Mouse (Mus musculus): ENCODE data around the gene Zfp92.
"Not testable (repeated sequence)": the region's sequence is repeated elsewhere in the genome, so short reads cannot be mapped to it uniquely, and the experiment has no call there.

The Zfp92 gene

GRCm38 (mm10) chrX:73410880-73411517, at the start of gene Zfp92:
Zfp92 (plus strand) TSS chrX:73411096.
- ATAC-seq (ENCODE audit: low TSS enrichment), result peak; percentile 88

- no peak for ATAC-seq (ENCODE audit: low TSS enrichment)
Observed at GRCm38 (mm10) chrX:73363291-73363690, 47.6 kb upstream of the Zfp92 start.

- ATAC-seq (ENCODE audit: low TSS enrichment), result peak; percentile 38; the same call in 1 of the 2 replicates
Observed at GRCm38 (mm10) chrX:73384419-73384818, 26.5 kb upstream of the Zfp92 start.

GRCm38 (mm10) chrX:73384924-73385323, 26.0 kb upstream of the Zfp92 start:
- no peak for ATAC-seq (ENCODE audit: low TSS enrichment)

- ATAC-seq (ENCODE audit: low TSS enrichment), result no peak
Observed at GRCm38 (mm10) chrX:73391481-73391880, 19.4 kb upstream of the Zfp92 start.

- ATAC-seq (ENCODE audit: low TSS enrichment), result no peak
Observed at GRCm38 (mm10) chrX:73396446-73396845, 14.4 kb upstream of the Zfp92 start.

GRCm38 (mm10) chrX:73398636-73399035, 12.3 kb upstream of the Zfp92 start, which contains the start of gene Gm18336:
Gm18336 (minus strand) TSS chrX:73398736.
- ATAC-seq (ENCODE audit: low TSS enrichment), result not testable (repeated sequence)

- ATAC-seq (ENCODE audit: low TSS enrichment), result no peak
Observed at GRCm38 (mm10) chrX:73400951-73401350, 9.9 kb upstream of the Zfp92 start.

- no peak for ATAC-seq (ENCODE audit: low TSS enrichment)
Observed at GRCm38 (mm10) chrX:73401616-73402015, 9.3 kb upstream of the Zfp92 start.

- no peak for ATAC-seq (ENCODE audit: low TSS enrichment)
Observed at GRCm38 (mm10) chrX:73412767-73413166, 1.9 kb downstream of the Zfp92 start.

GRCm38 (mm10) chrX:73430036-73430435, 19.1 kb downstream of the Zfp92 start:
- peak; percentile 55; the same call in 1 of the 2 replicates for ATAC-seq (ENCODE audit: low TSS enrichment)

GRCm38 (mm10) chrX:73432850-73433249, 22.0 kb downstream of the Zfp92 start:
- no peak for ATAC-seq (ENCODE audit: low TSS enrichment)

- no peak for ATAC-seq (ENCODE audit: low TSS enrichment)
Observed at GRCm38 (mm10) chrX:73435252-73435651, 24.4 kb downstream of the Zfp92 start, which contains the start of gene Trex2. Trex2 (minus strand) TSS chrX:73435344.

GRCm38 (mm10) chrX:73441428-73441827, 30.5 kb downstream of the Zfp92 start:
- peak; percentile 70 for ATAC-seq (ENCODE audit: low TSS enrichment)

GRCm38 (mm10) chrX:73451949-73452348, 41.1 kb downstream of the Zfp92 start:
- ATAC-seq (ENCODE audit: low TSS enrichment), result peak; percentile 83

- ATAC-seq (ENCODE audit: low TSS enrichment), result peak; percentile 100
Observed at GRCm38 (mm10) chrX:73458877-73459392, 48.0 kb downstream of the Zfp92 start, which contains the start of gene Haus7. Haus7 (minus strand) TSS chrX:73459044.

GRCm38 (mm10) chrX:73460792-73461191, 49.9 kb downstream of the Zfp92 start:
- no peak for ATAC-seq (ENCODE audit: low TSS enrichment)

GRCm38 (mm10) chrX:73465483-73466186, 54.7 kb downstream of the Zfp92 start:
- peak; percentile 79 for ATAC-seq (ENCODE audit: low TSS enrichment)

GRCm38 (mm10) chrX:73467446-73468241, 56.7 kb downstream of the Zfp92 start:
- no peak for ATAC-seq (ENCODE audit: low TSS enrichment)

GRCm38 (mm10) chrX:73468330-73468729, 57.4 kb downstream of the Zfp92 start:
- no peak for ATAC-seq (ENCODE audit: low TSS enrichment)

GRCm38 (mm10) chrX:73468752-73469151, 57.9 kb downstream of the Zfp92 start:
- no peak for ATAC-seq (ENCODE audit: low TSS enrichment)

- no peak for ATAC-seq (ENCODE audit: low TSS enrichment)
Observed at GRCm38 (mm10) chrX:73471764-73472163, 60.9 kb downstream of the Zfp92 start.
